Mouse (Mus musculus) kidney, adult 2 months (tissue): ENCODE measurements around the gene Cldnd2. TPM values are rescaled to one million over a fixed set of nuclear protein-coding genes. Genes with fewer than 3 reads are reported as not detected.

ENCODE experiments used
- DNase-seq: peaks from one replicate; pipeline ENCODE4 v3.0.0; 2021
- H3K27ac ChIP-seq: fragments of 200-500 bp; 2 replicates; pipeline ENCODE4 v1.5.1; 2012; ENCODE audit warnings: low read depth, low read length, control low read depth, inconsistent platforms; ENCODE audit not compliant: insufficient read depth
- H3K27me3 ChIP-seq: fragments of 200-500 bp; replicated peaks from 2 replicates; pipeline ENCODE4 v1.6.1; 2012; ENCODE audit warnings: mild to moderate bottlenecking, moderate library complexity, low read length, inconsistent platforms; ENCODE audit not compliant: control insufficient read depth, insufficient read depth
- H3K36me3 ChIP-seq: fragments of 200-500 bp; 2 replicates; pipeline ENCODE4 v1.6.1; 2012; ENCODE audit warnings: mild to moderate bottlenecking, moderate library complexity, low read length, inconsistent platforms; ENCODE audit not compliant: control insufficient read depth, insufficient read depth
- H3K4me1 ChIP-seq: fragments of 200-500 bp; 2 replicates; pipeline ENCODE4 v1.6.1; 2011; ENCODE audit warnings: low read length; ENCODE audit not compliant: control insufficient read depth, insufficient read depth
- H3K4me3 ChIP-seq: fragments of 200-500 bp; 2 replicates; pipeline ENCODE4 v1.5.1; 2011; ENCODE audit warnings: mild to moderate bottlenecking, low read depth, low read length, control low read depth; ENCODE audit not compliant: insufficient read depth
- CTCF ChIP-seq: fragments of 200-500 bp; conservative IDR thresholded peaks from 2 replicates; pipeline ENCODE4 v1.5.1; 2011; ENCODE audit warnings: low read depth, mild to moderate bottlenecking, control low read depth, low read length, moderate library complexity, mixed read lengths; ENCODE audit not compliant: insufficient read depth, insufficient read length
- POLR2A ChIP-seq: fragments of 200-500 bp; IDR thresholded peaks from one replicate; pipeline ENCODE4 v1.6.1; 2011; ENCODE audit warnings: low read depth, low read length, control low read depth
- WGBS: fragments of 180-500 bp; shearing (Covaris S2); methylation state at CpG from one replicate; pipeline ENCODE4 v1.1.7; 2018; 5-methylcytosine and 5-hydroxymethylcytosine counted together
- polyA plus RNA-seq: library from polyadenylated mRNA; depleted of rRNA; stranded (reverse); fragments of >200 nt; gene quantifications from 2 replicates; pipeline ENCODE4 v1.2.3, GENCODE M21; 2012

Cldnd2 gene
- polyA plus RNA-seq, 1 experiment: not detected

DNA sequence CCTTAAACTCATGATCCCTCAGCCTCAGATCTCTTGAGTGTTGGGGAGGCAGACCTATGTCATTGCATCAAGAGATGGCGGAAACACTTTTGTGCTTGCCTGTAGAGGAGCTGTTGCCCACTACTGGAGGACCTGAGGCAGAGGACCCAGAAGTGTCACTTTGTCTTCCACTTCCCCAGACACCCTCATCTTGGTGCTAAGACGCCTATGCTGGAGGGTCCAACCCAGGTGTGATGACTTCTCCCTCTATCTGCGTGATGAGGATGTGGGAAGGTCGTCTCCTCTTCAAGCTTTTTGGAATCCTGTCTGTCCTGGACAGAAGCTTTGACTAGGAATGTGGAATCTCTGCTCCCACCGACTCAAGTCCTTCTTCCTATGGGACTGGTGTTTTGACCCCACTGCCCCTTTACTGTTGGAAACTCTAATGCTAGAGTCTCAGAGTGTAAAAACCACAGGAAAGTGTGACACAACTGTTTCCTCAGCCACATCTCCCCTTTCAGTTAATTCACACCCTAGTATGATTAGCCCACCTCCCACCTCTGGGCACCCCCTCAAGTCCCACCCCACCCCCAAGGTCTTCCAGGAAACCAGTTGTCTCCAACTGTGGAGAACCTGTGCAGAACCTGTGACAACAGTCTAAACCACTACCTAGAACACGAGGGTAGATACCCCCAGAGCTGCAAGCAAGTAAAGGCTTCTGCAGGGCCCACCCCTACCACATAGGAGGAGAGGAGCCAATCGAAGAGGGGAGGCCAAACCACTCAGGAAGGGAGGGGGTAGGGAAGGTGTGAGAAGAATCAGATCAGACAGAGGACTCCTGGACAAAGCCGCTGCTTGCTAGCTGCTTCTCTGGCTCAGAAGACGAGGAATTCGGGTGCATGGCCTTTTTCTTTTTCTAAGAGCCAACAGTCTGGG is 4.0 kb upstream of the Cldnd2 start, which contains the start of gene Nkg7:
Gene Nkg7, plus strand, starts transcription at position 733 of the 915 bp plus-strand sequence.
- Histone ChIP-seq H3K27ac (no peak within 1 kb of the TSS), H3K27me3 (no peaks in the 10 kb centered on the region), H3K4me3 (no peak within 1 kb of the TSS), H3K36me3 (no peaks in the 10 kb centered on the region), H3K4me1 (peaks cover 6% of the 10 kb centered on the region; the same call in 1 of the 2 replicates)
- 71% methylated on average over 10 of the region's 10 CpGs for WGBS
- no peak for TF ChIP-seq POLR2A
- TF ChIP-seq CTCF: no peak
- no peak for DNase-seq

DNA sequence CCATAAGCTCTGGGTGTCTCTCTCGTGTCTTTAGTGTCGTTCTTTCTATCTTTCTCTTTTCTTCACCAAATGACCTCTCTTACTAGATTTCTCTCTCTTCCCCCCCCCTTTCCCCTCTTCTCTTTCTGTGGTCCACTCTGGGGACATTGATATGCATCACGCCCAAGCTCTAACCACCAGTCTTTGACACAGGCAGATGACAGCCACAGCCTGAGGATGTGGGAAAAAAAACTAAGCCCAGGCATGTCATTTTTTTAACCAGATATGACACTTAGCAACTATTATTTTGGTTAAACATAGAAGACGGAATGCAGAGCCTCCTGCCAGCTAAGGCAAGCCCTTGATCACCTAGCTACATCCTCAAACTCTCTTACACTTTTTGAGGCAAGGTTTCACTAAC is 2.0 kb upstream of the Cldnd2 start:
- H3K36me3 ChIP-seq: no peaks in the 10 kb centered on the region
- WGBS: 87% methylated on average over 4 of the region's 4 CpGs
- peaks cover 7% of the 10 kb centered on the region; the same call in 1 of the 2 replicates for H3K4me1 ChIP-seq
- DNase-seq: no peak
- no peak overlapping the region for H3K27ac ChIP-seq
- no peak overlapping the region for H3K4me3 ChIP-seq
- TF ChIP-seq CTCF (no peak), POLR2A (no peak)
- H3K27me3 ChIP-seq: no peaks in the 10 kb centered on the region

DNA sequence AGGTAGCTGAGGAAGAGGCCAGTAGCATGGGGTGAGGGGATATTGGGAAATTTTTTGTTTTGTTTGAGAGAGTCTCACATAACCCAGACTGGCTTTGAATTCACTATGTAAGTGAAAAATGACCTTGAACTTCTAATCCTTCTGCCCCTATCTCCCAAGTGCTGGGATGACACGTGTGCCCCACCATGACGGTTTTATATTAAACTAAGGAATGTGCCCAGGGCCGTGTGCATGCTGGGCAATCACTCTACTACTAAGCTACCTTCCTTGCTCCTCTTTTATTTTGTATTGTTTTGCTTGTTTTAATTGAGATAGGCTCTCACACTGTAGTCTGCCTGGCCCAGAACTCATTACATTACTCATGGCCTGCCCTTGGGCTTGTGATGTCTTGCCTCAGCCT is 489 bp downstream of the Cldnd2 start:
- H3K27ac ChIP-seq: no peak overlapping the region
- WGBS: 49% methylated on average over 3 of the region's 3 CpGs
- no peak overlapping the region for H3K4me3 ChIP-seq
- no peaks in the 10 kb centered on the region for H3K36me3 ChIP-seq
- peak; percentile 66 for DNase-seq
- H3K4me1 ChIP-seq: peaks cover 8% of the 10 kb centered on the region
- TF ChIP-seq POLR2A: no peak
- TF ChIP-seq CTCF: no peak
- no peaks in the 10 kb centered on the region for H3K27me3 ChIP-seq

DNA sequence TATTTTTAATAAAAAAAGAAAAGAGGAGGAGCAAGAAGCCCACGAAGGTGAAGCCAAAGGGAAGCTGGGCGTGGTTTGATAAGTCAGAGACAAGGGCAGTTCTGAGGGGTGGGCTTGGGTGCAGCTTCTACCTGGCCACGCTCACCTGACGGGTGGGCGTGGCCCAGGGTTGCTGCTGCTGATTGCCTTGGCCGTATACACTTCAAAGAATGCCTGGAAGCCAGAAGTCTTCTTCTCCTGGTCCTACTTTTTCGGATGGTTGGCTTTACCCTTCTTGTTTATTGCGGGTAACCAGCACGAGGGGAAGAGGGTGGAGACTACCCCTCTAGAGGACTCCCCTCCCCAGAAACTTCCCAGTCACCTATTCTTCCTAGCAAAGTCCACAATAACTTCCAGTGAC is 2.1 kb downstream of the Cldnd2 start:
- Histone ChIP-seq H3K4me3 (peak overlapping the region; percentile 71), H3K36me3 (no peaks in the 10 kb centered on the region), H3K27me3 (no peaks in the 10 kb centered on the region), H3K4me1 (peaks cover 18% of the 10 kb centered on the region), H3K27ac (peak overlapping the region; percentile 100)
- no peak for DNase-seq
- WGBS: 18% methylated on average over 9 of the region's 9 CpGs
- no peak for TF ChIP-seq POLR2A
- no peak for TF ChIP-seq CTCF

DNA sequence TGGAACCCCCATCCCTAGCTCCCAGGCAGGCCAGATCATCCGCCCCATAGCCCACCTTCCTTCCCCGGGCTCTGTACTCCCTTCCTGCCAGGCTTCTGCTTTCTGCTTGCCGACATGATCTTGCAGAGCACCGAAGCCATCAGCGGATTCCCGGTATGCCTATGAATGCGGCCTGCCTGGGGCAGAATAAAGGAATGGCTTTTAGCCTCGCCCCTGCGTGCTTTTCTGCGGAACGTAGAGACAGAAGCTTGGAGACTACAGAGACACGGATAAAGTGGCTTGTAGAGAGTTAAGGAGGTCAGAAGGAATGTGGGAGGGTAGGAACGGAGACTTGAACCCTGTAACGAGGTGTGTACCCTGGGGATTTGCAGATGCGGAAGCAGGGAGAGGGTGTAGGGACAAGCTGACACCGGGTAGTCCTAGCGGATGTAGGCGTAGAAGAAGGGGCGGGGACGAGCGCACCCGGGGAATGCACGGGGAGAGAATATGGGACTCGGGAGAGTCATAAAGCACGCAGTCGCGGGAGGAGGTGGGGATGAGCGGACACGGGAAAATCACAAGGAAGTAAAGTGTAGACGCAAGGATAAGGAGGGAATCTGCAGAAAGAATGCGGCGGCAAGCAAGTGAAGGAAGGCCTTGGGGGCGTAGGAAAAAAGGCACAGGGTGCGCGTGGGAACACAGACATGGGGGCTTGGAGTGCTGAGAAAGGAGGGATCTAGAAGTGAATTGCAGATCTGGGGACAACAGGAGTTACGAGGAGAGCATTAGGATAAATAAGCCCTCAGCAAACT is 2.7 kb downstream of the Cldnd2 start:
- 1% methylated on average over 36 of the region's 36 CpGs for WGBS
- Histone ChIP-seq H3K4me1 (peaks cover 22% of the 10 kb centered on the region), H3K27ac (peak overlapping the region; percentile 100), H3K4me3 (peak overlapping the region; percentile 71), H3K36me3 (no peaks in the 10 kb centered on the region), H3K27me3 (no peaks in the 10 kb centered on the region)
- TF ChIP-seq POLR2A: peak; percentile 64
- TF ChIP-seq CTCF: no peak
- DNase-seq: peak; percentile 92

DNA sequence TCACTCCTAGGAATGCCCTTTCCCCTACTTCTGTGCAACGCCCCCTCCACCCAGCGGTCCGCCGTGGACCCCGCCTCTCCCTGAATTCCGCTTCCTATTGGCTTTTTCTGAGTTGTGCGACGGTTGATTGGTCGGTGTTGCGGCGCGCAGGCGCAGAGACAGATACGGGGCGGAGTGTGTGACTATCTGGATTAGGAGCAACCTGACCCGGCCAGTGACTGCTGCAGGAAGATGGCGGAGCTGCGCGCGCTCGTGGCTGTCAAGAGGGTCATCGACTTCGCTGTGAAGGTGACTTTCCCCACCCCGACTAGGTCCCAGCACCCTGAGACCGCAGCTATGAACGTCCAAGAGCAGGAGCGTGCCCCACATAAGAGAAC is 3.3 kb downstream of the Cldnd2 start, which contains the start of the genes Etfb and Gm45233:
Gene Etfb, plus strand, starts transcription at position 167 of the 377 bp plus-strand sequence.
Gene Gm45233, plus strand, starts transcription at position 212 of the 377 bp plus-strand sequence.
- peak within 1 kb of the TSS; percentile 77 for H3K4me3 ChIP-seq
- WGBS: under 1% methylated on average over 27 of the region's 27 CpGs
- H3K27me3 ChIP-seq: no peaks in the 10 kb centered on the region
- H3K4me1 ChIP-seq: peaks cover 24% of the 10 kb centered on the region
- H3K27ac ChIP-seq: peak within 1 kb of the TSS; percentile 100
- peak; percentile 96 for TF ChIP-seq POLR2A
- no peak for TF ChIP-seq CTCF
- DNase-seq: peak; percentile 99
- H3K36me3 ChIP-seq: no peaks in the 10 kb centered on the region

DNA sequence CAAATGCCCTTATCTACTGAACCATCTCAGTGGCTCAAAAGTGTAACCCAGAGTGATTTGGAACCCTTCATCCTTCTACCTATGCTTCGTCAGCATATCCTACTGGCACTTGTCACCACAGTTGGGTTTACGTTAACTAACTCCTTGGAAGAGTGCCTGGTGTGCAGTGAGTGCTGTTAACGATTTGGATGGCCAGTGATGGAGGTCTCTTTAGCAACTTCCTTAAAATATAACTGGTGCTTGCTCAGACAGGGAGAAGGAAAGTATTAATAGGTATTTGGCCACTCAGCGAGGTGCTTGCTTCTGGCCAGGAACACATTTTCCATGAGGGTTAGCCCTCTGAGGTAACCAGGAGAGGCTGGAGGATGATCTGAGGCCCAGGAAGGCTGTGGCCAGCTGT is 7.2 kb downstream of the Cldnd2 start:
- peak; percentile 95 for DNase-seq
- peak overlapping the region; percentile 51; the same call in 1 of the 2 replicates for H3K27ac ChIP-seq
- TF ChIP-seq CTCF: no peak
- no peak for TF ChIP-seq POLR2A
- peaks cover 34% of the 10 kb centered on the region for H3K4me1 ChIP-seq
- no peak overlapping the region for H3K4me3 ChIP-seq
- H3K27me3 ChIP-seq: no peaks in the 10 kb centered on the region
- H3K36me3 ChIP-seq: no peaks in the 10 kb centered on the region; the same call in 1 of the 2 replicates
- WGBS: 27% methylated on average over 4 of the region's 4 CpGs
